Mouse (Mus musculus) urinary bladder, adult 18-20 months (tissue): Measurements from ENCODE around the gene Hras.
A peak's percentile ranks its signal among the peaks of the same experiment; 100 is the strongest.

Experiments
- DNase-seq, 2 experiments: peaks; one replicate each; pipeline ENCODE4 v3.0.0; 2022; ENCODE audit warnings: low spot score in 2 of 2, mixed read lengths in 2 of 2

Hras gene

DNA sequence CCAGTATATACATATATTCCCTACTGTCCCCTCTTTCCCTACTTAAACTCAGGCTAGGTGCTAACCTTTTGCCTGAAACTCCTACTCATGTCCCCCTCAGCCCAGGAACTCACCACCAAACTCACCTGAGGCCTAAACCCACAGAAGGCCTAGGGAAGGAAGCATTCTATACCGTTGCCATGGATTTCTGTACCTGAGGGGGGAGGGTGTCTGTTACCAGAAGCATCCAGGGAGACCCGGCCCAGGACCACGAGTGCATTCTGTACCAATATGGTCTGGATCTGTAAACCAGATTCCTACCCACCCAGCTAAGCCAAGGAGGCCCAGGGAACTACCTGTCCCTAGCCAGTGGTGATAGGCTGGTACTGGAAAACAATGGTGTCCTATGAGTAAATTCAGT is 20.5 kb upstream of the Hras start:
- no peak for DNase-seq

GRCm38 (mm10) chr7:141213605-141214235 is 19.9 kb upstream of the Hras start, which contains the start of gene Lmntd2:
TSS of gene Lmntd2 (minus strand) at chr7:141214080.
- no peak for DNase-seq

GRCm38 (mm10) chr7:141213133-141213532 is 19.3 kb upstream of the Hras start:
- no peak for DNase-seq

- DNase-seq: no peak
Observed at GRCm38 (mm10) chr7:141210606-141211131, 16.9 kb upstream of the Hras start.

DNA sequence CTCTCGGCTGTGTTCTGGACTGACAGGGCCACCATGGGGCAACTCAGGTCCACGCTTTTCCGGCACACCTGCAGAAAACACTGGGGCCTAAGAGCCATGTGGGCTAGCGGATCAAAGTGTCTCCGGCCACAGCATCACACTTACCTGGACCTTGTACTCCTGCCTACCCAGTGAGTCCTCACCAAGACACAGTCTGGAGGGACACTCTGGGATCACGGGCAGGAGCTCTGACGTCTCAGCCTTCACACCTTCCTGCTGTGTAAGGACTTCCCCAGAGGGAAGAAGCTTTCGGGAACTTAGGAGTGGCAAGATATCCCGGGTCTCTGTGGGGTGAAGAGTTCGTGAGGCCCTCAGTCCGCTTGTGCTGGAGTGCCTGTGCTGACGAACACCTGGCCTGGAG is 16.3 kb upstream of the Hras start:
- no peak for DNase-seq

- DNase-seq: no peak
Observed at GRCm38 (mm10) chr7:141209526-141209925, 15.7 kb upstream of the Hras start.

GRCm38 (mm10) chr7:141206182-141206937 is 12.6 kb upstream of the Hras start:
- no peak for DNase-seq

DNA sequence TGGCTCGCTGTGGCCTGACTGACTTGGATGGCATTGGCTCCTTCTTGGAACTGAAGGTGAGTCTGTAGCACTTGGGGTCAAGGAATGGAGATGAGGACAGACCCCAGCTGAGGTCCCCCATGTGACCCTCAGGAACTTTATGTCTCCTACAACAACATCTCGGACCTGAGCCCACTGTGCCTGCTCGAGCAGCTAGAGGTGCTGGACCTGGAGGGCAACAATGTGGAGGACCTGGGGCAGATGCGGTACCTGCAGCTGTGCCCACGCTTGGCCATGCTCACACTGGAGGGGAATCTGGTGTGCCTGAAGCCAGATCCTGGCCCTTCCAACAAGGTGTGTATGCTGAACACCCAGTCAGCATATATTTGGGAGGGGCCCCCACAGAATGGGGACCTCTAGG is 11.7 kb upstream of the Hras start:
- no peak for DNase-seq

GRCm38 (mm10) chr7:141204546-141204945 is 10.7 kb upstream of the Hras start:
- DNase-seq: no peak

DNA sequence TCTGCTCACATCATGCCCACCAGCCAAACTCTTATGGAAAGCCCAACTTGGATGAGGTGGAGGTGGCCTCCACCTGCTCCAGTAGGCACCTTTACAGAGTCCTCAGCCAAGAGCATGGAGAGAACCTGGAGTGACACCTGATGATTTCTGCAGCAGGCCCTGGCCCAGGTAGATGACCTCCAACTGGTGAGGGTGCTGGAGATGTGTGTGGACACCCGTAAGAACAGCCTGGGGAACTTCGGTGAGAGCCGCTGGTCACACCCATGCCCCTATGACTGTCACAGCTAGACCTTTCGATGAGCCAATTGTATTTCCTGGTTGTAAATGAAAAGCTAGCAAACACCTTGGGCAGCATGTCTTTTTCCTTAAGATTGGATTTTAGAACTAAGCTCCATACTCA is 4.3 kb upstream of the Hras start:
- no peak for DNase-seq

DNA sequence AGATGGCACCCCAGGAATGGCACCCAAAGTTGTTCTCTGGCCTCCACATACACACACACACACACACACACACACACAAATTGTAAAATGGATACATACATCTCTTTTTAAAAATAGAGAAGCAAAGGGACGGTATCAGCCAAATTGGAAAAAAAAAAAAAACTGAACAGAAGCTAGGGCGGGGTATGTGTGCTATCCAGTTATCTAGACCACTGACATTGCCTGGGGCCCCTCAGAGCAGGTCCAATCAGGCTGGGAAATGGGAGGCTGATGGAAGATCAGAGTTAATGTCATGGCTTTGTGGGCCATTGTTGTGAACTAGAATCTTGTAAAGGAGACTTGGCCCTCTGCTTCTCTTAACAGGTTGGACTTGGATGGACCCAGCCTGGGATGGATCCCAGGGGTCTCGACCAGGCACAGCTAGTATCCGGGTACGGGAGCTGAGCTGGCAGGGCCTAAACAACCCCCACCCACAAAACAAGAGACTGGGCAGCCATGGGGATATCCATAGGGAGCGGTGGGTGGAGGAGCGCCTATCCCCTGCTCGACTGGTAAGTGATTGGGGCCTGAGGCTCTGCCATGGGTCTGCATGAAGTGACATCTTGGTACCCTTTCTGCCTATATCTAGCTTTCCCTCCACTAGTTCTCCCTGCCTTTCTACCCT is 2.9 kb upstream of the Hras start:
- no peak for DNase-seq

DNA sequence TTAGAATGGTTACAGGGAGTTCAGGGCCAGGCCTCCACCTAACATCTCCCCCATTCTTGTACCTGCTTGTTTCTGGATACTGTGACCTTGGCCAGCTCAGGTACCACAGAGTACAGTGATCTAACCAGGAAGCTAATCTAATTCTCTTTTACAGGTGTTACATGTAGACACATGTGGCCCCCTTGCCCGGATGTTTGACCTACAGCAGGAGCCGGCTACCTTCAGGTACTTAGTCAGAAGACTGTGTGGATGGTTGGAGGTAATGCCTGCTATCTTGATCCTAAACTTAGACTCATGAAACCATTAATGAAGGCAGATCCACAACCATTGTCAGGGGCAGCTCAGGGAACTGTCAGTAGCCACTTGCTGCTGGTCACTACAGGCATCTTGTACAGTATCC is 1.9 kb upstream of the Hras start:
- DNase-seq: no peak

DNA sequence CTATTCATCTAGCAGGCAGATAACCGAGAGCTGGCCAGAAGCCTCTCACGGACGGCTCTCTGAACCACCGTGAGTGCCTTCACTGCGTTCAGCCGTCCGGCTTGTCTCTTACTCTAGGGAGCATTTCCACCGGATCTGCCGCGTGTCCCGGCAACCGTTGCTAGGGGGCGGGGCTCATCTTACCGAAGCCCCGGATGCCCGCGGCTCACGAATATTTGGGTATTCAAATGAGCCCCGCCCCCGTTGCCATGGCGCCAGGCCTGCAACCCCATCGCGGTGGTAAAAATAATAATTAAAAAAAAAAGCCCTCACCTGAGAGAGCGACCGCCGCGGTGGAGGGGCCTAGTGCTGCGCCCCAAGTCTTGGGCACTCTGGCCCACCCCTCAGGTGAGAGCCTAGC is 1.0 kb upstream of the Hras start:
- DNase-seq: peak; percentile 78 to 93

- no peak for DNase-seq
Observed at GRCm38 (mm10) chr7:141194409-141194808, 604 bp upstream of the Hras start.

DNA sequence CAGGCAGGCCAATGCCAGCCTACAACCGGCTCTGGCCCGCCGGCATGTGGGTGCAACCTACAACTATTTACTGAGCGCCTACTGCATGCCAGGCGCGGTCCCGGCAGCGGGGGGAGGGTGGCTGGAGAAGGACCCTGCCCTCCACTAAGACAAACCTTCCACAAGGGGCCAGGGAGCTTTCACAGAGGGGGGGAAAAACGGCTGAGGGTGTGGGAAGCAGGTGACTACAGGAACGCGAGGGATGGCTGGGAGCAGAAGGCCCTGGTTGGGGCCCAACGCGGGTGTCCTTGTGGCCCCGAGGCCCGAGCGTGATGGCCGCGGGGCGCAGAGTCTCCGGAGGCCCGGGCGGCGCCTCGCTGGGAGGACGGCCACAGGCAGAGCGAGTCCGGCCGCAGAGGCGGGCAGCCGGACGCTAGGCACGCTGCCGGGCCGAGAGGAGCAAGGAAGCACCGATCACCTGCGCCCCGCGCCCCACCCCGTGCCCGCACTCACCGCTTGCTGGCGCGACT is 403 bp downstream of the Hras start:
- peak; percentile 84 to 86 for DNase-seq

DNA sequence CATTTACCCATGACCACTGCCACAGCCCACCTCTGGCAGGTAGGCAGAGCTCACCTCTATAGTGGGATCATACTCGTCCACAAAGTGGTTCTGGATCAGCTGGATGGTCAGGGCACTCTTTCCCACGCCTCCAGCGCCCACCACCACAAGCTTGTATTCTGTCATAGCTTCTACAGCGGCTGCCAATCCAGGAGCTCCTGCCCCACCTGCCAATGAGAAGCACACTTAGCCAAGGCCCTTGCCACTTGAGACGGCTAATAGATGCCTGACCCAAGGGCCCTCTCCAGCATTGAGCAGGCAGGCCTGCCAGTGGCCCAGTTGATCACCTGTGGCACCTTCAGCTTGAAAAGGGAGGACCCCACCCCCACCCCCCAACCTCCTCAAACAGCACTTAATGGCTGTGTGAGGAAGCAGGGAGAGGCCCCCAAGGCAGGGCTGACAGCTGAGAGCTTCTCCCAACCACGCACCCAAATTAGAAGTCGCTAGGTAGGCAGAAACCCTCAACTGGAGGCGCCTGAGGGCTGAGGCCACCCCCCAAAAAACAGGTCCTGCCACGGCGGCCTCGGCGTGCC is 943 bp downstream of the Hras start:
- DNase-seq: no peak

GRCm38 (mm10) chr7:141191796-141192685 is 1.8 kb downstream of the Hras start:
- DNase-seq: no peak

DNA sequence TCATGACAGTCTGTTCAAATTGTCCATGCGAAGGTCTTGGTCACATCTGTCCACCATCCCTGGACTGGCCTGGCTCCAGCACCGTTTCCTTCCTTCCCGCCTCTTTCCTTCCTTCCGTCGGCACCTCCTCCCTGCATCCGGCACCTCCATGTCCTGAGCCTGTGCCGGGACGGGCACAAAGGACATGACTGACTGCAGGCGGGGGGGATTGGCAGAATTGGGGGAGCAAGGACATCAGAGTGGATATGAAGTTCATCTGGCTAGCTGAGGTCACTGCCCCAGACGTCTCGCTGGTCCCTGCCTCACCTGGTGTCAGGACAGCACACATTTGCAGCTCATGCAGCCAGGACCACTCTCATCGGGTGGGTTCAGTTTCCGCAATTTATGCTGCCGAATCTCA is 2.8 kb downstream of the Hras start:
- no peak for DNase-seq

DNA sequence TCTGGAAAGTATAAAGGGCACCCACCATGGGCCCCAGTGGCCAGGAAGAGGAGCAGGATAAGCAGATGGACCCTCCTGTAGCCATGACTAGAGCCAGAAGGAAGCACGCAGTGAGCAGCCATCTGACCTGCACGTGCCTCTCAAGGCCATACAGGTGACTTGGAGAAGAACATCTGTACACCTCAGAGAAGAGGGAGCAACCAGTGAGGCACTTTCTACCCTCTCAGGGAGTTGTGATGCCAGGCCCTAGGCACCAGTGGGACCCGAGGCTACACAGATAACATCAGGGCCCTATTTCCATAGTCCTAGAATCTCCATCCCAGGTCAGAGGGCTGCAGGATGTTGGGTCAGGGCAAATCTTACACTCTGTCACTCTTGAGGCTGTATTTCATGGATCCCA is 3.6 kb downstream of the Hras start:
- no peak for DNase-seq

GRCm38 (mm10) chr7:141188733-141189132 is 5.1 kb downstream of the Hras start:
- DNase-seq: no peak

- no peak for DNase-seq
Observed at GRCm38 (mm10) chr7:141188194-141188593, 5.6 kb downstream of the Hras start.
